Mouse (Mus musculus) T-cell, adult 2 months (primary cell): ENCODE measurements at regions not wholly inside any gene's neighbourhood (a gene's known extent, or its start where the extent isn't known, plus 50 kb on each side); places are given as distances from the start of the nearest gene placed in this dataset.

ENCODE experiments used
- DNase-seq: peaks from one replicate; pipeline ENCODE4 v3.0.0; 2022; ENCODE audit warnings: low spot score

GRCm38 (mm10) chr2:46168488-46168887 is 1051.3 kb upstream of the Zeb2 start:
- DNase-seq: no peak

GRCm38 (mm10) chr2:46149848-46150247 is 1032.7 kb upstream of the Zeb2 start:
- DNase-seq: no peak

- no peak for DNase-seq
Measured at GRCm38 (mm10) chr2:46119871-46120270, 1002.7 kb upstream of the Zeb2 start.

GRCm38 (mm10) chr2:46106991-46107390 is 989.8 kb upstream of the Zeb2 start:
- no peak for DNase-seq

GRCm38 (mm10) chr2:46065034-46065802 is 948.0 kb upstream of the Zeb2 start:
- DNase-seq: no peak

- no peak for DNase-seq
Measured at GRCm38 (mm10) chr2:46055729-46056128, 938.5 kb upstream of the Zeb2 start.

GRCm38 (mm10) chr2:46054902-46055301 is 937.7 kb upstream of the Zeb2 start:
- DNase-seq: no peak

GRCm38 (mm10) chr2:46021854-46022253 is 904.7 kb upstream of the Zeb2 start:
- DNase-seq: no peak

- no peak for DNase-seq
Measured at GRCm38 (mm10) chr2:46013771-46014269, 896.6 kb upstream of the Zeb2 start.

- DNase-seq: no peak
Measured at GRCm38 (mm10) chr2:46012716-46013115, 895.5 kb upstream of the Zeb2 start.

GRCm38 (mm10) chr2:45975157-45975556 is 858.0 kb upstream of the Zeb2 start:
- no peak for DNase-seq

- DNase-seq: no peak
Measured at GRCm38 (mm10) chr2:45968635-45969034, 851.4 kb upstream of the Zeb2 start.

- no peak for DNase-seq
Measured at GRCm38 (mm10) chr2:45956792-45957330, 839.7 kb upstream of the Zeb2 start.

GRCm38 (mm10) chr2:45948758-45949157 is 831.6 kb upstream of the Zeb2 start:
- no peak for DNase-seq

GRCm38 (mm10) chr2:45925791-45926480 is 808.7 kb upstream of the Zeb2 start:
- DNase-seq: no peak

- no peak for DNase-seq
Measured at GRCm38 (mm10) chr2:45908871-45909270, 791.7 kb upstream of the Zeb2 start.

- DNase-seq: no peak
Measured at GRCm38 (mm10) chr2:45904623-45905235, 787.5 kb upstream of the Zeb2 start.

GRCm38 (mm10) chr2:45904090-45904489 is 786.9 kb upstream of the Zeb2 start:
- no peak for DNase-seq

GRCm38 (mm10) chr2:45903350-45903749 is 786.2 kb upstream of the Zeb2 start:
- no peak for DNase-seq

- no peak for DNase-seq
Measured at GRCm38 (mm10) chr2:45901892-45902291, 784.7 kb upstream of the Zeb2 start.

- no peak for DNase-seq
Measured at GRCm38 (mm10) chr2:45884680-45885079, 767.5 kb upstream of the Zeb2 start.

GRCm38 (mm10) chr2:45878656-45879055 is 761.5 kb upstream of the Zeb2 start:
- DNase-seq: no peak

- no peak for DNase-seq
Measured at GRCm38 (mm10) chr2:45859901-45860331, 742.7 kb upstream of the Zeb2 start.
